Mouse (Mus musculus): ENCODE data around the gene Dst. TPM values are rescaled to one million over a fixed set of nuclear protein-coding genes. Genes with fewer than 3 reads are reported as not detected.

Dst gene
- polyA plus RNA-seq, 1 experiment = 197 TPM

GRCm38 (mm10) chr1:34152683-34153082, 244.7 kb downstream of the Dst start:
- TF ChIP-seq CTCF (IDR thresholded peaks at IDR 0.05; ENCODE audit: insufficient read depth, low read depth, low read length) = no peak
- no peak for TF ChIP-seq POLR2A (IDR thresholded peaks at IDR 0.05; ENCODE audit: insufficient read depth, low read depth, low read length)
- H3K27ac ChIP-seq (ENCODE audit: insufficient read depth, low read depth, low read length) = no peak overlapping the region
- H3K4me1 ChIP-seq (ENCODE audit: control insufficient read depth, insufficient read depth, low read length) = peaks cover 2% of the 10 kb centered on the region; the same call in 1 of the 2 replicates
- WGBS = 90% methylated on average over 5 of the region's 5 CpGs
- no peak overlapping the region for H3K4me3 ChIP-seq (ENCODE audit: insufficient read depth, low read depth, low read length)

DNA sequence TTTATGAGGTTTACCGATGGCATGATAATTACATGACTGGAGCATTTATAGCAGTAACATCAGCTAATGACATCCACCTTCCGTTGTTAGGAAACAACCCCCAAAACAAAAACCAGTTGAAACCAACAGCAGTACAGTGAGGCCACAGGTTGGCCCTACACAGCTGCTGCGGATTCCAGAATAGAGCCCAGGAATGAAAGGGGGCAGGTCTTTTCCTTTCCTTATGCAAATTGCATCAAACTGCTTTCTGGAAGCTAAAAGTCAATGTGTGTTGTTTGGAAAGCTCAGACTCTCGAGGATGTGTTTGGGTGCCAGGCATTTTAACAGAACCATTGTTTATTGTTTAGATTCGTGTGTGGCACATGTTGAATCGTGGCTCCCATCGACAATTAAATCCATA, 248.0 kb downstream of the Dst start:
- Histone ChIP-seq H3K4me1 (ENCODE audit: control insufficient read depth, insufficient read depth, low read length) (0 out of 2 replicates have a peak, but pooled peaks cover 2% of the 10 kb centered on the region), H3K27ac (ENCODE audit: insufficient read depth, low read depth, low read length) (no peak overlapping the region), H3K4me3 (ENCODE audit: insufficient read depth, low read depth, low read length) (no peak overlapping the region)
- 53% methylated on average over 7 of the region's 7 CpGs for WGBS
- TF ChIP-seq CTCF (IDR thresholded peaks at IDR 0.05; ENCODE audit: insufficient read depth, low read depth, low read length) (no peak), POLR2A (IDR thresholded peaks at IDR 0.05; ENCODE audit: insufficient read depth, low read depth, low read length) (no peak)

DNA sequence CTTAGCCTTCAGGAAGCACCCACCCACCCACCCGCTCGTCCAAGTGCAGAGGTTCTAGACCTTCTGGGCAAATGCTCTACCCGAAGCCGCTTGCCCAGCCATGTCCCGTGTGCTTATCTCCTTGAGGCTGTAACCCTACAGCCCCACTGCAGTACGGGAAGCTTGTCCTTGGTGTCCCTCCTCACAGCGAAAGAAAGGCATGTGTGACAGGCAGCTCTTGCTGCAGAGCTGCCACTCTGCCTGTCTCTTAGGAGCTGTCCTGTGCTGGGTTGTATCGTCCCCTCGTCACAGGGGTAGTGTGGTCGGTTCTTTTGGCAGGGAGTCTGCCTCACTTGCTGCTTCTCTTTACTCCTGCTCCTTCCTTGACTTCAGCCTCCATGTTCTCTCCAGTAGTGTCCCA, 249.7 kb downstream of the Dst start:
- H3K4me3 ChIP-seq (ENCODE audit: insufficient read depth, low read depth, low read length) = no peak overlapping the region
- 96% methylated on average over 10 of the region's 10 CpGs for whole genome bisulfite sequencing
- no peak overlapping the region for H3K27ac ChIP-seq (ENCODE audit: insufficient read depth, low read depth, low read length)
- H3K4me1 ChIP-seq (ENCODE audit: control insufficient read depth, insufficient read depth, low read length) = 0 out of 2 replicates have a peak, but pooled peaks cover 2% of the 10 kb centered on the region
- TF ChIP-seq CTCF (IDR thresholded peaks at IDR 0.05; ENCODE audit: insufficient read depth, low read depth, low read length) (no peak), POLR2A (IDR thresholded peaks at IDR 0.05; ENCODE audit: insufficient read depth, low read depth, low read length) (no peak)

- Histone ChIP-seq H3K27ac (ENCODE audit: insufficient read depth, low read depth, low read length) (no peak overlapping the region), H3K4me1 (ENCODE audit: control insufficient read depth, insufficient read depth, low read length) (0 out of 2 replicates have a peak, but pooled peaks cover 2% of the 10 kb centered on the region), H3K4me3 (ENCODE audit: insufficient read depth, low read depth, low read length) (no peak overlapping the region)
- WGBS = 56% methylated on average over 11 of the region's 11 CpGs
- TF ChIP-seq POLR2A (IDR thresholded peaks at IDR 0.05; ENCODE audit: insufficient read depth, low read depth, low read length) (no peak), CTCF (IDR thresholded peaks at IDR 0.05; ENCODE audit: insufficient read depth, low read depth, low read length) (no peak)
Observed at GRCm38 (mm10) chr1:34158822-34159221, 250.8 kb downstream of the Dst start.

GRCm38 (mm10) chr1:34159898-34160297, 251.9 kb downstream of the Dst start:
- no peak overlapping the region for H3K4me3 ChIP-seq (ENCODE audit: insufficient read depth, low read depth, low read length)
- no peak overlapping the region for H3K27ac ChIP-seq (ENCODE audit: insufficient read depth, low read depth, low read length)
- WGBS = 97% methylated on average over 7 of the region's 7 CpGs
- no peak for TF ChIP-seq CTCF (IDR thresholded peaks at IDR 0.05; ENCODE audit: insufficient read depth, low read depth, low read length)
- TF ChIP-seq POLR2A (IDR thresholded peaks at IDR 0.05; ENCODE audit: insufficient read depth, low read depth, low read length) = no peak
- H3K4me1 ChIP-seq (ENCODE audit: control insufficient read depth, insufficient read depth, low read length) = 0 out of 2 replicates have a peak, but pooled peaks cover 2% of the 10 kb centered on the region

GRCm38 (mm10) chr1:34164616-34165295, 256.7 kb downstream of the Dst start:
- Histone ChIP-seq H3K27ac (ENCODE audit: insufficient read depth, low read depth, low read length) (no peak overlapping the region), H3K4me3 (ENCODE audit: insufficient read depth, low read depth, low read length) (no peak overlapping the region), H3K4me1 (ENCODE audit: control insufficient read depth, insufficient read depth, low read length) (no peaks in the 10 kb centered on the region)
- 70% methylated on average over 14 of the region's 14 CpGs for WGBS
- TF ChIP-seq CTCF (IDR thresholded peaks at IDR 0.05; ENCODE audit: insufficient read depth, low read depth, low read length) (no peak), POLR2A (IDR thresholded peaks at IDR 0.05; ENCODE audit: insufficient read depth, low read depth, low read length) (no peak)

GRCm38 (mm10) chr1:34165926-34166325, 257.9 kb downstream of the Dst start:
- Histone ChIP-seq H3K27ac (ENCODE audit: insufficient read depth, low read depth, low read length) (no peak overlapping the region), H3K4me3 (ENCODE audit: insufficient read depth, low read depth, low read length) (no peak overlapping the region), H3K4me1 (ENCODE audit: control insufficient read depth, insufficient read depth, low read length) (no peaks in the 10 kb centered on the region)
- TF ChIP-seq CTCF (IDR thresholded peaks at IDR 0.05; ENCODE audit: insufficient read depth, low read depth, low read length) (no peak), POLR2A (IDR thresholded peaks at IDR 0.05; ENCODE audit: insufficient read depth, low read depth, low read length) (no peak)
- 78% methylated on average over 4 of the region's 4 CpGs for WGBS

- WGBS = 69% methylated on average over 19 of the region's 19 CpGs
- no peaks in the 10 kb centered on the region for H3K4me1 ChIP-seq (ENCODE audit: control insufficient read depth, insufficient read depth, low read length)
- no peak overlapping the region for H3K27ac ChIP-seq (ENCODE audit: insufficient read depth, low read depth, low read length)
Observed at GRCm38 (mm10) chr1:34167151-34168057, 259.4 kb downstream of the Dst start.

DNA sequence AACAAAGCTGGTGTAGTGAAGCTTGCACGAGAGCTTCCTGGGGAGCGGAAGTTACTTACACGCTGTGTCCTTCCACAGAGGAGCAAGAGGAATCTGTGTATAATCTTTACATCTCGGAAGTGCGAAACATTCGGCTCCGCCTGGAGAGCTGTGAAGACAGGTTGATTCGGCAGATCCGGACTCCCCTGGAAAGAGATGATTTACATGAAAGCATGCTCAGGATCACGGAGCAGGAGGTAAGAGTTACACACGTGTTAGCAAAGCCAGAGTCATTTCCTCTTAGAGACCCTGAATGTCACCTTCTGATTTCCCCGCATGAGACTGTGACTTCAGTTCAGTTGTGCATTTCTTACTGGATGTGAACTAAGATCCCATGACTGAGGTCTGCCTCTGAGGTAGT, 261.1 kb downstream of the Dst start:
- H3K4me1 ChIP-seq (ENCODE audit: control insufficient read depth, insufficient read depth, low read length) = no peaks in the 10 kb centered on the region
- no peak overlapping the region for H3K27ac ChIP-seq (ENCODE audit: insufficient read depth, low read depth, low read length)
- WGBS = 96% methylated on average over 12 of the region's 12 CpGs
- no peak overlapping the region for H3K4me3 ChIP-seq (ENCODE audit: insufficient read depth, low read depth, low read length)
- TF ChIP-seq POLR2A (IDR thresholded peaks at IDR 0.05; ENCODE audit: insufficient read depth, low read depth, low read length) (no peak), CTCF (IDR thresholded peaks at IDR 0.05; ENCODE audit: insufficient read depth, low read depth, low read length) (no peak)

More at GRCm38 (mm10) chr1:34167151-34168057, 259.4 kb downstream of the Dst start:
- TF ChIP-seq CTCF (IDR thresholded peaks at IDR 0.05; ENCODE audit: insufficient read depth, low read depth, low read length) (no peak), POLR2A (IDR thresholded peaks at IDR 0.05; ENCODE audit: insufficient read depth, low read depth, low read length) (no peak)
- H3K4me3 ChIP-seq (ENCODE audit: insufficient read depth, low read depth, low read length) = no peak overlapping the region
